Mouse (Mus musculus): ENCODE measurements at regions not wholly inside any gene's neighbourhood (a gene's known extent, or its start where the extent isn't known, plus 50 kb on each side); places are given as distances from the start of the nearest gene placed in this dataset.

DNA sequence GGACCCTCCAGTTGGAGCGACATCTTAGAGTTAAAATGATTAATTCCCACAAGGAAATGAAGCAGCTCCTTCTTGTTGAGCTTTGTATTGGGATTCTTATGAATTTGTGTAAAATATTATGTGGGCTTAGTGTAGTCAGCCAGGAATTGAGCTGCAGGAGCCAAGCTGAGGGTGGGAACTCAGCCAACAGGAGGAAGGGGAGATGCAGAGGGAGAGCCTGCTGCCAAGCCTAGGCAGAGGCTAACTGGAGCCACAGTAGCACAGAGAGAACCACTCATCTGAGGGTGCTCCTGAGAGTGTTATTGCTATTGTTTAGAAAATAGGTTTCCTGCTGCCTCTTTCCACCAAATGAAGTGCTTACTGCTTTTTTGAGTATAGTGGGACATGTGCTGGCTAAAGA is 127.4 kb upstream of the Far2 start:
- TF ChIP-seq USF2 (conservative IDR thresholded peaks at IDR 0.05; ENCODE audit: low read depth, low read length) (no peak), CTCF (conservative IDR thresholded peaks at IDR 0.05 in 1 of 2, IDR thresholded peaks at IDR 0.05 in 1 of 2; ENCODE audit: low read depth in 2 of 2, low read length in 2 of 2) (no peak), POLR2A (IDR thresholded peaks at IDR 0.05; ENCODE audit: low read depth, low read length) (no peak), UBTF (IDR thresholded peaks at IDR 0.05; ENCODE audit: low read depth, low read length) (no peak), KAT2A (IDR thresholded peaks at IDR 0.05; ENCODE audit: insufficient replicate concordance, low read length) (no peak), POLR2AphosphoS2 (IDR thresholded peaks at IDR 0.05; ENCODE audit: low read depth, low read length) (no peak), ZC3H11A (IDR thresholded peaks at IDR 0.05; ENCODE audit: low read depth, low read length) (no peak), USF1 (IDR thresholded peaks at IDR 0.05; ENCODE audit: low read depth, low read length) (no peak)

Data from CH12.LX (cell line).